Mouse (Mus musculus) intestine, postnatal 0 days (tissue): ENCODE data around the gene Myadml2. TPM values are rescaled to one million over a fixed set of nuclear protein-coding genes. Genes with fewer than 3 reads are reported as not detected.

Experiments
- ATAC-seq: fragments of 200-750 bp; cut with Nextera tagmentation; 2 replicates; pipeline ENCODE4 v1.8.0; 2017; ENCODE audit warnings: mild to moderate bottlenecking, moderate TSS enrichment, moderate library complexity
- H3K27ac ChIP-seq: fragments of 300-500 bp; sonication (generic); 2 replicates; pipeline ENCODE4 v1.5.1; 2014; ENCODE audit warnings: mild to moderate bottlenecking, low read depth, low read length, moderate library complexity
- H3K27me3 ChIP-seq: fragments of 300-500 bp; sonication (generic); replicated peaks from 2 replicates; pipeline ENCODE4 v1.6.1; 2014; ENCODE audit warnings: low read length, mixed read lengths; ENCODE audit not compliant: control insufficient read depth, insufficient read depth
- H3K36me3 ChIP-seq: fragments of 300-500 bp; sonication (generic); 2 replicates; pipeline ENCODE4 v1.6.1; 2014; ENCODE audit warnings: mild to moderate bottlenecking, moderate library complexity; ENCODE audit not compliant: control insufficient read depth, insufficient read depth
- H3K4me1 ChIP-seq: fragments of 300-500 bp; sonication (generic); replicated peaks from 2 replicates; pipeline ENCODE4 v1.6.1; 2014; ENCODE audit warnings: antibody characterized with exemption, low read length, mixed read lengths; ENCODE audit not compliant: control insufficient read depth, insufficient read depth
- H3K4me2 ChIP-seq: fragments of 300-500 bp; sonication (generic); replicated peaks from 2 replicates; pipeline ENCODE4 v1.6.1; 2014; ENCODE audit warnings: low read depth, mild to moderate bottlenecking, moderate library complexity
- H3K4me3 ChIP-seq: fragments of 300-500 bp; sonication (generic); 2 replicates; pipeline ENCODE4 v1.5.1; 2014; ENCODE audit warnings: low read depth, low read length
- H3K9ac ChIP-seq: fragments of 300-500 bp; sonication (generic); 2 replicates; pipeline ENCODE4 v1.6.1; 2014; ENCODE audit warnings: mild to moderate bottlenecking, low read depth, low read length
- H3K9me3 ChIP-seq: fragments of 300-500 bp; sonication (generic); 2 replicates; pipeline ENCODE4 v1.6.1; 2016; ENCODE audit warnings: mixed run types; ENCODE audit not compliant: control insufficient read depth
- CTCF ChIP-seq: sonication (generic); IDR thresholded peaks from 2 replicates; pipeline ENCODE4 v1.5.1; 2016; ENCODE audit warnings: low read depth, mild to moderate bottlenecking, control low read depth, antibody characterized with exemption, moderate library complexity
- WGBS: fragments of 180-500 bp; shearing (Covaris S2); extraction: QIAGEN DNeasy Blood & Tissue Kit; methylation state at CpG from one replicate; pipeline ENCODE4 v1.1.7; 2014; 5-methylcytosine and 5-hydroxymethylcytosine counted together
- microRNA-seq: library from miRNA; unstranded; fragments of <30 nt; microRNA quantifications from one replicate; pipeline ENCODE4, GENCODE M21; 2016
- polyA plus RNA-seq: library from polyadenylated mRNA; unstranded; fragments of >200 nt; fragmentation: Nextera tagmentation; extraction: Ambion mirVana; gene quantifications from 2 replicates; pipeline ENCODE4 v1.2.1, GENCODE M21; 2015

The Myadml2 gene
- polyA plus RNA-seq, 1 experiment from 2014 or later, result not detected

DNA sequence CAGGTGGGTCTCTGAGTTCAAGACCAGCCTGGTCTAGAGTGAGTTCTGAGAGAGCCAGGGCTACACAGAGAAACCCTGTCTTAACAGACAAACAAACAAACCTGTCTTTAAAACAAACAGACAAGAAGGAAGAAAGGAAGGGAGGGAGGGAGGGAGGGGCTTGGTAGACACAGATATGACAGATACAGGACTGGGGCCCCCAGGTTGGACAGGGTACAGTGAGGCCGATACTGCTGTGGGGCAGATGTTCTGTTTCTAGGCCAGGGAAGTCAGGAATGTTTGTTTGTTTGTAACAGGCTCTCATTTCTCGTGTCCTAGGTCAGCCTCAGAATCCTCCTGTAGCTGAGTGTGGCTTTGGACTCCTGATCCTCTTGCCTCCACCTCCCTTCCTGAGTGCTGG lies 44.4 kb downstream of the Myadml2 start:
- H3K9me3 ChIP-seq, result no peaks in the 10 kb centered on the region
- peaks cover 31% of the 10 kb centered on the region for H3K36me3 ChIP-seq
- no peak overlapping the region for H3K9ac ChIP-seq
- TF ChIP-seq CTCF, result no peak
- 52% methylated on average over 2 of the region's 2 CpGs for WGBS
- no peak overlapping the region for H3K4me2 ChIP-seq
- no peak for ATAC-seq
- H3K27ac ChIP-seq, result no peak overlapping the region
- peaks cover 6% of the 10 kb centered on the region; the same call in 1 of the 2 replicates for H3K4me1 ChIP-seq
- no peaks in the 10 kb centered on the region for H3K27me3 ChIP-seq
- H3K4me3 ChIP-seq, result no peak overlapping the region

DNA sequence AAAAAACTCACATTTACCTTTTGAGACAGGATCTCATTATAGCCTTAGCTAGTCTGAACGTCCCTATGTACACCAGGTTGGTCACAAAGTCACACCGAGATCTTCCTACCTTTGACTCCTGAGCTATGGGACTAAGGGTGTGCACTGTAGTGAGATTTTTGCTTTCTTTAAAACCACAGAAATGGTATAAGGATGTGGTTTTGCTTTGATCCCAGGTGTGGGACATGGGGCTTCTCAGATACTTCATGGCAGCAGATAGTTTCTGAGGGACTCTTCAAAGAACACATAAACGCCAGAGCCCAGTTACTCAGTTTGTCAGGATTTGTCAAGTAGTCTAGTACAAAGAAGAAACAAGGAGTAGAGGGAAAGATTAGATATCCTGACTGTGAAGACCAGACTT lies 47.2 kb downstream of the Myadml2 start:
- Histone ChIP-seq H3K4me3 (no peak overlapping the region), H3K36me3 (peaks cover 34% of the 10 kb centered on the region), H3K27me3 (no peaks in the 10 kb centered on the region), H3K9ac (no peak overlapping the region), H3K27ac (no peak overlapping the region), H3K9me3 (no peaks in the 10 kb centered on the region), H3K4me1 (0 out of 2 replicates have a peak, but pooled peaks cover 6% of the 10 kb centered on the region), H3K4me2 (no peak overlapping the region)
- no peak for ATAC-seq
- 87% methylated on average over 3 of the region's 3 CpGs for WGBS
- TF ChIP-seq CTCF, result no peak

DNA sequence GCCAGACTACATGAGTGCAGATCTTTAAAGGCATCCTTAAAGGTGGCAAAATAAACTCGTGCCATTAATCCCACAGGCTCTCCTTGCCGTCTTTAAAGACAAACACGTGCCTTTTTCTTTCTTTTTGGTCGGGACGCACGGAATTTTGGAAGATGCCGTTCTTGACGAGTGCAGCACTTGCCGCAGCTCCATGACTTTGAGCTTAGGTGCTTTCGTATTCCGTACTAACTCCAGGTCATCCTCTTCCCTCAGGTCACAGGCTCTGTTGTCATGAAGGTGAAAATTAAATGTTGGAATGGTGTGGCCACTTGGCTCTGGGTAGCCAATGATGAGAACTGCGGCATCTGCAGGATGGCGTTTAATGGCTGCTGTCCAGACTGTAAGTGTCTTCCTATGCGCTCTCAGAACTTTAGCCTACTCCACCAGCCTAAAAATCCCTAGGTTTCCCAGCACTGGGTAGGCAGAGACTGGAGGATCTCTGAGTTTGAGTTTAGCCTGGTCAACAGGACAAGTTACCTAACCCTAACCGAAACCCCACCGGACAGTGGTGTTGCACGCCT lies 48.9 kb downstream of the Myadml2 start:
- TF ChIP-seq CTCF, result no peak

DNA sequence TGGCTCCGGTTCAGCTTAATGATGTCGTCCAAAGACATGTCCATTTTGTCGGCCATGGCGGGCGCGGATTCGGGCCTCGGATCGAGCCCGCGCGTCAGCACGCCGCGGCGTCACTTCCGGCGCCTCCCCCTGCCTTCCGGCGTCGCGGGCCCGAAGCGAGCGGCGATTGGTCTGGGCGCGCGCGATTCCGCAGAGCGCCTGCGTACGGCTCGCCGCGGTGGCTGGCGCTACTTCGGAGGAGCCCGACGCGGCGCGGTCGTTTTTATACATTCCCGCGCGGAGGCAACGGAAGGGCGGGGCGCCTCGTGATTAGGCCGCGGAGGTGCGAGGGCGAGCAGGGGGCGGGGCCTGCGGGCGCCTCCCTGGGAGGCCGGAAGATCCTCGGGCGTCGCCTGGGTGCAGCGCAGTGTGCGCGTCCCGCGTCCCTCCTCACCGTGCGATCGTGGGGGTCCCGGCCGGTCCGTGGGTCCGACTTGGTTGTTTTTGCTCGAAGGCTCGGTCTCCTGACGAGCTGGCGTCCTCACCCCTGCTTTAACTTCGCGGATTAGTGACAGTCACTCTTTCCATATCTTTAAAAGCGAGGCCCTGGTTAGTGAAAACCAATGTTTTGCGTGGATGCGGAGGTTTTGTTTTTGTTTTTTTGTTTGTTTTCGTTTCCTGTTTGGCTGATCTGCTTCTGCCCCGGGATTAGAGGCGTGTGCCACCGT lies 49.5 kb downstream of the Myadml2 start, which contains the start of the genes Alyref and Anapc11:
Alyref (minus strand) TSS at position 83 of the 707 bp plus-strand sequence.
Anapc11 (plus strand) TSS at position 139 of the 707 bp plus-strand sequence.
- peaks cover 43% of the 10 kb centered on the region for H3K36me3 ChIP-seq
- peak within 1 kb of the TSS; percentile 65 for H3K4me3 ChIP-seq
- H3K9me3 ChIP-seq, result no peaks in the 10 kb centered on the region
- H3K4me1 ChIP-seq, result 0 out of 2 replicates have a peak, but pooled peaks cover 6% of the 10 kb centered on the region
- peak within 1 kb of the TSS; percentile 77 for H3K4me2 ChIP-seq
- WGBS, result under 1% methylated on average over 87 of the region's 88 CpGs
- H3K27me3 ChIP-seq, result no peaks in the 10 kb centered on the region
- no peak; the same call in 1 of the 2 replicates for TF ChIP-seq CTCF
- peak within 1 kb of the TSS; percentile 97 for H3K9ac ChIP-seq
- H3K27ac ChIP-seq, result peak within 1 kb of the TSS; percentile 94
- peak; percentile 99 for ATAC-seq

More for the DNA sequence above, 48.9 kb downstream of the Myadml2 start:
- no peak for ATAC-seq
- H3K9me3 ChIP-seq, result no peaks in the 10 kb centered on the region
- 0 out of 2 replicates have a peak, but pooled peaks cover 6% of the 10 kb centered on the region for H3K4me1 ChIP-seq
- no peak overlapping the region for H3K27ac ChIP-seq
- peak overlapping the region; percentile 65 for H3K4me3 ChIP-seq
- 47% methylated on average over 17 of the region's 17 CpGs for WGBS
- peak overlapping the region; percentile 77 for H3K4me2 ChIP-seq
- H3K36me3 ChIP-seq, result peaks cover 44% of the 10 kb centered on the region
- H3K27me3 ChIP-seq, result no peaks in the 10 kb centered on the region
- H3K9ac ChIP-seq, result peak overlapping the region; percentile 97

DNA sequence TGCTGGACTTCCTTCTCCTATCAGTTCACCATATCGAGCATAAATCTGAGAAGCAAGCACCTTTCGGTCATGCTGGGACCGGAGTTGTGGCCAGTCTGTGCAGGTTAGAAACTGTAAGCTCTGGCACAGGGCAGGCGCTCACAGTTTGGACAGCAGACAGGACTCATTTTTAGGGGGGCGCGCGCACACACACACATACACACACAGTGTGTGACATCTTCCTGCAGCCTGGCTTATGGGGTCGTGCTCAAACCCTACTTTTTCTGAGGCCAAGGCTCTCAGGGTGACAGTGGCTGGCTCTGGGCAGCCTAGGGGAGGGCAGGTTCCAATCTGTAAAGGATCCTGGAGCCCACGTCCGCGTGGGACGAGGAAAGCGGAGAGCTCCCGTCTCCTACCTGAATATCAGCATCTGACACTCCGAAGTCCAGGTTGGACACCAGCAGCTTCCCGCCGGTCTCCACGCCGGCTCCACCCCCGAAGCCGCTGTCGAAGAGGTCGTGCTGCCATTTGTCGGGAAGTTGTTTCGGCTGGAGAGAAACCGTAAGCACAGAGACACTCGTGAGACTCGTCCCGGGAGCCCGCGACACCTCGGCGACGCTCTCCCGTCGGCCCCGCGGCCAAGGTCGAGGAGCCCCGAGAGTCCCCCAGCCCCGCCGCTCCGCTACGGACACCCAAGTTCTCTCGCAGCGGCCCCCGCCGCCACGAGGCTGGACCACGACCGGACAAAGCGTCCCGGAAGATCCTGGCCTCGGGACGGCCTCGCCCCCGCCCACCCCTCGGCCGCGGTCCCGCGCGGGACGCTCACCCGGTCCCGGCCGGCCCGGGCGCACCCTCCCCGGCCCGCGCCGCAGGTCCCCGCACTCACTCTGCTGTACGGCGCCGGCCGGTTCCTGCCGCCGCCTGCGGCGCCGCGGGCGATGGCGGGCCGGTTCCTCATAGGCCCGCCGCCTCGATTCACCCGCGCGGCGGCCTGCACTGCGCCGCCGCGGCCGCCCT lies 50.4 kb downstream of the Myadml2 start:
- 0 out of 2 replicates have a peak, but pooled peaks cover 6% of the 10 kb centered on the region for H3K4me1 ChIP-seq
- no peaks in the 10 kb centered on the region for H3K9me3 ChIP-seq
- H3K36me3 ChIP-seq, result peaks cover 44% of the 10 kb centered on the region
- peak overlapping the region; percentile 65 for H3K4me3 ChIP-seq
- peak overlapping the region; percentile 77 for H3K4me2 ChIP-seq
- peak; percentile 39 for ATAC-seq
- WGBS, result 2% methylated on average over 80 of the region's 99 CpGs
- peak overlapping the region; percentile 94 for H3K27ac ChIP-seq
- H3K9ac ChIP-seq, result peak overlapping the region; percentile 97
- no peak for TF ChIP-seq CTCF
- H3K27me3 ChIP-seq, result no peaks in the 10 kb centered on the region

Small RNAs within 50 kb of the gene (microRNA-seq; reads per million reads assigned to microRNA genes)
- gene Mir6936, result 0.82 reads per million

Other genes with a start within 250 kb of the Myadml2 start
- 15.6 and 16.3 TPM in 2 replicates for gene Nploc4, start 210.4 kb downstream of the Myadml2 start, polyA plus RNA-seq
- not detected in 2 replicates for gene Tspan10, start 205.5 kb downstream of the Myadml2 start, polyA plus RNA-seq
- 0.22 TPM in 1 of 2 replicates, not detected in the other for gene Pde6g, start 194.7 kb downstream of the Myadml2 start, polyA plus RNA-seq
- gene Oxld1, start 190.1 kb downstream of the Myadml2 start, polyA plus RNA-seq, result 15.5 and 17.6 TPM in 2 replicates
- gene Ccdc137, start 190.0 kb downstream of the Myadml2 start, polyA plus RNA-seq, result 14.1 and 16.0 TPM in 2 replicates
- 22.8 and 23.3 TPM in 2 replicates for gene Arl16, start 180.6 kb downstream of the Myadml2 start, polyA plus RNA-seq
- gene Mrpl12, start 163.5 kb downstream of the Myadml2 start, polyA plus RNA-seq, result 204 and 208 TPM in 2 replicates
- gene Slc25a10, start 156.3 kb downstream of the Myadml2 start, polyA plus RNA-seq, result 139 and 143 TPM in 2 replicates
- gene Gcgr, start 117.5 kb downstream of the Myadml2 start, polyA plus RNA-seq, result 1.0 and 1.6 TPM in 2 replicates
- gene Mcrip1, start 98.4 kb downstream of the Myadml2 start, polyA plus RNA-seq, result 68.7 and 73.4 TPM in 2 replicates
- 1.4 and 1.6 TPM in 2 replicates for gene Ppp1r27, start 97.0 kb downstream of the Myadml2 start, polyA plus RNA-seq
- gene P4hb, start 74.9 kb downstream of the Myadml2 start, polyA plus RNA-seq, result 2,516 and 2,539 TPM in 2 replicates
- gene Arhgdia, start 66.5 kb downstream of the Myadml2 start, polyA plus RNA-seq, result 474 and 493 TPM in 2 replicates
- gene Alyref, start 49.8 kb downstream of the Myadml2 start, polyA plus RNA-seq, result 209 and 226 TPM in 2 replicates
- gene Anapc11, start 49.7 kb downstream of the Myadml2 start, polyA plus RNA-seq, result 107 and 108 TPM in 2 replicates
- 3.4 and 3.5 TPM in 2 replicates for gene Npb, start 39.7 kb downstream of the Myadml2 start, polyA plus RNA-seq
- 320 and 378 TPM in 2 replicates for gene Pcyt2, start 30.2 kb downstream of the Myadml2 start, polyA plus RNA-seq
- gene Sirt7, start 22.9 kb downstream of the Myadml2 start, polyA plus RNA-seq, result 73.1 and 77.7 TPM in 2 replicates
- 40.2 and 49.1 TPM in 2 replicates for gene Mafg, start 14.6 kb downstream of the Myadml2 start, polyA plus RNA-seq
- 5.3 and 6.5 TPM in 2 replicates for gene Pycr1, start 4.4 kb downstream of the Myadml2 start, polyA plus RNA-seq
- 0.39 and 0.68 TPM in 2 replicates for gene Notum, start 13.0 kb upstream of the Myadml2 start, polyA plus RNA-seq
- 105 and 106 TPM in 2 replicates for gene Aspscr1, start 24.8 kb upstream of the Myadml2 start, polyA plus RNA-seq
- gene Cenpx, start 65.6 kb upstream of the Myadml2 start, polyA plus RNA-seq, result 127 and 131 TPM in 2 replicates
- 13.5 and 14.5 TPM in 2 replicates for gene Lrrc45, start 65.8 kb upstream of the Myadml2 start, polyA plus RNA-seq
- 9.0 TPM in 2 replicates for gene Rac3, start 73.3 kb upstream of the Myadml2 start, polyA plus RNA-seq
- gene Dcxr, start 79.1 kb upstream of the Myadml2 start, polyA plus RNA-seq, result 81.1 and 88.6 TPM in 2 replicates
- 1.2 and 1.6 TPM in 2 replicates for gene Cbr2, start 84.0 kb upstream of the Myadml2 start, polyA plus RNA-seq
- 10.8 and 12.2 TPM in 2 replicates for gene Hmga1b, start 114.6 kb upstream of the Myadml2 start, polyA plus RNA-seq
- gene Rfng, start 136.0 kb upstream of the Myadml2 start, polyA plus RNA-seq, result 22.8 and 23.7 TPM in 2 replicates
- 70.9 and 74.8 TPM in 2 replicates for gene Gps1, start 136.1 kb upstream of the Myadml2 start, polyA plus RNA-seq
- gene Dus1l, start 148.2 kb upstream of the Myadml2 start, polyA plus RNA-seq, result 45.5 and 48.5 TPM in 2 replicates
- 10.1 and 11.3 TPM in 2 replicates for gene Fasn, start 176.4 kb upstream of the Myadml2 start, polyA plus RNA-seq